Comparison of ENCODE assay signal across 23 mouse cellular contexts in genomic region chr1:166170852-166171251, GRCm38 (mm10). TPM values are rescaled to one million over a fixed set of nuclear protein-coding genes. Genes with fewer than 3 reads are reported as not detected.
"Had no signal": no experiment of that assay in that cellular context is flagged by ENCODE, and none has a peak within 500 bp of the region (broad histone marks: within the 10 kb centered on the region; RNA-seq: fewer than 3 reads in every experiment).

No protein-coding gene starts in this region.

- H3K36me3 ChIP-seq: lung, embryonic 15.5 days; midbrain, embryonic 10.5 days; neural tube, embryonic 12.5 days; neural tube, embryonic 15.5 days had no signal

- H3K9me3 ChIP-seq: lung, embryonic 15.5 days; midbrain, embryonic 10.5 days; neural tube, embryonic 12.5 days; neural tube, embryonic 15.5 days had no signal

- H3K27me3 ChIP-seq: lung, embryonic 15.5 days; neural tube, embryonic 12.5 days; neural tube, embryonic 15.5 days had no signal

- H3K27ac ChIP-seq: left cerebral cortex, adult 2 months; liver, embryonic 14.5 days; lung, embryonic 15.5 days; midbrain, embryonic 10.5 days; neural tube, embryonic 12.5 days; neural tube, embryonic 15.5 days; stomach, postnatal 0 days had no signal

- DNase-seq: kidney, adult 2 months; kidney, postnatal 10 days; kidney, postnatal 36 days; layer of hippocampus, postnatal 36 days; lung, adult 18-20 months; lung, postnatal 10 days; lung, postnatal 36 days; midbrain, embryonic 14.5 days; right cerebral cortex, adult 18-20 months; right cerebral cortex, postnatal 14 days; right cerebral cortex, postnatal 4 days; thymus, adult 2 months; thymus, postnatal 14 days; thymus, postnatal 4 days had no signal

- H3K4me1 ChIP-seq: lung, embryonic 15.5 days; megakaryocyte, embryonic 14.5 days; midbrain, embryonic 10.5 days; neural tube, embryonic 12.5 days; neural tube, embryonic 15.5 days had no signal

- H3K4me2 ChIP-seq: lung, embryonic 15.5 days; neural tube, embryonic 12.5 days; neural tube, embryonic 15.5 days had no signal

- H3K9ac ChIP-seq: liver, embryonic 14.5 days; lung, embryonic 15.5 days; neural tube, embryonic 12.5 days; neural tube, embryonic 15.5 days had no signal

- H3K4me3 ChIP-seq: left cerebral cortex, adult 2 months; lung, embryonic 15.5 days; megakaryocyte, embryonic 14.5 days; midbrain, embryonic 10.5 days; neural tube, embryonic 12.5 days; neural tube, embryonic 15.5 days had no signal

RNA-seq across cellular contexts. Expression of gene Gpa33, which starts 40.8 kb away (rescaled TPM):
- polyA plus RNA-seq: lung, embryonic 15.5 days; midbrain, embryonic 14.5 days; neural tube, embryonic 15.5 days had no signal

RNA-seq across cellular contexts. Expression of gene Dusp27, which starts 43.1 kb away (rescaled TPM):
- polyA plus RNA-seq: liver, adult 2 months had no signal
